Mouse (Mus musculus) kidney, adult 8-10 months (tissue): Measurements from ENCODE around the gene Olfr938.

ENCODE experiments used
- DNase-seq, 2 experiments: peaks; one replicate each; pipeline ENCODE4 v3.0.0; 2022

Olfr938 gene

GRCm38 (mm10) chr9:39078787-39079186, at the start of gene Olfr938:
Gene Olfr938, minus strand, starts transcription at chr9:39078887.
- DNase-seq, result no peak

GRCm38 (mm10) chr9:39127831-39128230, 49.1 kb upstream of the Olfr938 start, which contains the start of gene Olfr27:
Gene Olfr27, plus strand, starts transcription at chr9:39128131.
- DNase-seq, result no peak

- no peak for DNase-seq
Measured at GRCm38 (mm10) chr9:39127326-39127725, 48.6 kb upstream of the Olfr938 start.

- no peak for DNase-seq
Measured at GRCm38 (mm10) chr9:39064851-39065250, 13.8 kb downstream of the Olfr938 start, which contains the start of gene Olfr937. Gene Olfr937, minus strand, starts transcription at chr9:39064951.
